ENCODE assay signal across 7 mouse cellular contexts in the genomic region with DNA sequence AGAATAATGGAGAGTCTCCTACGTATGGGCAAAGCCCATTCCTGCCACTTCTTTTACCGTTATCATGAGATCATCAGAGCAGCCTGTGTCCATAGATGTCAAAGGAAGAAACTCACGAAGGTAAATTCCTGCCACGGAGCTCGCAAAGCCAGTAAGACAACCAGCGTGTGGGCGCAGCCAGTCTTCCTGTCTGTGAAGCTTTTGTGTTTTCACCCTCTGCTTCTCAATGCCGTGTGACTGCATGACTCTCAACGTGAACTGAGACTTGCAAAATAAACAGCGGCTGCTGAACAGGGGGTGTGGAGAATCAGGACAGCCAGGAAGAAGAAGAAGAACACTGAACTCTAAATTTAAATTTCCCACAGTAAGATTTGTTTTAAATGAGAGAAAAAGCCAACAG.
"Had no signal": no experiment of that assay in that cellular context is flagged by ENCODE, and none has a peak within 500 bp of the region (broad histone marks: within the 10 kb centered on the region; RNA-seq: fewer than 3 reads in every experiment).

No protein-coding gene starts in this region.

- ATAC-seq: liver, embryonic 12.5 days; midbrain, embryonic 15.5 days had no signal

- DNase-seq: kidney, postnatal 36 days; lung, embryonic 14.5 days; lung, postnatal 10 days; right cerebral cortex, postnatal 25 days; thymus, postnatal 4 days had no signal
